Mouse (Mus musculus) lung, postnatal 36 days (tissue): ENCODE measurements at regions not wholly inside any gene's neighbourhood (a gene's known extent, or its start where the extent isn't known, plus 50 kb on each side); places are given as distances from the start of the nearest gene placed in this dataset.
"Not testable (repeated sequence)": the region's sequence is repeated elsewhere in the genome, so short reads cannot be mapped to it uniquely, and the experiment has no call there.

Source experiments
- DNase-seq: peaks from one replicate; pipeline ENCODE4 v3.0.0; 2022; ENCODE audit warnings: mixed read lengths

GRCm38 (mm10) chr9:23651300-23651699 is 428.4 kb downstream of the Bmper start:
- peak; percentile 18 for DNase-seq

DNA sequence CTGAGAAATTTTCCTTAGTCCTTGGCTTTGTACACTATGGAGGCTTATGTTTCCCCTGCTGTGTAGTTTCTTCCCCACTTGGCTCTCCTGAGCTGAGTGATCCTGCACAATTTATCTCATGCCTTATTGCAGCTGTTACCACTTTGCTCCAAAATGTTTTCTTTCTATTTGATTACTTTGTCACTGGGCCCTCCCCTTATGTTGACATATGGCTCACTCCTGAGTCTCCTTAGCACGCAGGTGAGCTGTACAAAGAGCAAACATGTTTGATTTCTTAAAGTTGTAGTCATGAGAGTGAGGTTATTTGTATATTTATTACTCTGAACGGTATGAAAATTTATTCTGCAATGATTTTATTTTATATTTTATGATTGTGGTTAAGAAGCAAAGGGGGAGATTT is 430.2 kb downstream of the Bmper start:
- DNase-seq, result peak; percentile 27

GRCm38 (mm10) chr9:23654777-23655176 is 431.9 kb downstream of the Bmper start:
- no peak for DNase-seq

DNA sequence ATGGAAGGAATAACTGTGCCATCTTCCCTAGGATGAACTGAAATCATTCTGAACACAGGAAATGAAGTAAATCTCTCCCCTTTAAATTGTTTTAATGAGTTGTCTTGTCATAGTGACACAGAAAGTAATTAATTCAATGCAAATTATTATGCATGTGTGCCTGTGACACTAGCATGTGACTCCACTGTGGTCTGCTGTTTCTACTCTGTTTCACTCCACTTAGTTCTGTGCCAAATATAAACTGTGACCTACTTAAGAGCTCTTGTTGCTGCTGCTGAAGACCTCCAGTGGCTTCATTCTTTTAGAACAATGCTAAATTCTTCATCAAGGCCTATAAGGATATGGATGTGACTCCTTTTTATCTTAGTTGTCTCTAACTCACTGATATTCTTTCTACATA is 431.8 kb upstream of the Npsr1 start:
- no peak for DNase-seq

DNA sequence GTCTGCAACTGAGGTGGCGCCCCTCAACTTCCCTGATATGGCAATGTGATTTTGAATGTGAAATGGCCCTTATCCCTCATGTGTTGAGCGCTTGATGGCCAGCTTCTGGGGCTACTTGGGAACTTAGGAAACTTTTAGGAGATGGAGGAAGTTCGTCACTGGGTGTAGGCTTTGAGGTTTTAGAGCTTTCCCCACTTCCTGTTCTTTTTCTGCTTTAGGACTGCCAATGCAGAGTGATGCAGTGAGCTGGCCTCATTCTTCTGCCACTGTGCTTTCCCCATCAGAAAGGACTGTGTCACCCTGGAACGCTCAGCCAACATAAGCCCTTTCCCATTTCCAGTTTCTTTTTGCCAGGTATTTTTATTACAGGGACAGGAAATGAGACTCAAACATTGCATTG is 428.6 kb upstream of the Npsr1 start:
- peak; percentile 25 for DNase-seq

- DNase-seq, result peak; percentile 28
Observed at GRCm38 (mm10) chr9:23670642-23671041, 427.2 kb upstream of the Npsr1 start.

- DNase-seq, result no peak
Observed at GRCm38 (mm10) chr9:23673347-23673860, 424.4 kb upstream of the Npsr1 start.

GRCm38 (mm10) chr9:23674833-23675232 is 423.0 kb upstream of the Npsr1 start:
- DNase-seq, result peak; percentile 15

GRCm38 (mm10) chr9:23689456-23689855 is 408.3 kb upstream of the Npsr1 start:
- DNase-seq, result no peak

DNA sequence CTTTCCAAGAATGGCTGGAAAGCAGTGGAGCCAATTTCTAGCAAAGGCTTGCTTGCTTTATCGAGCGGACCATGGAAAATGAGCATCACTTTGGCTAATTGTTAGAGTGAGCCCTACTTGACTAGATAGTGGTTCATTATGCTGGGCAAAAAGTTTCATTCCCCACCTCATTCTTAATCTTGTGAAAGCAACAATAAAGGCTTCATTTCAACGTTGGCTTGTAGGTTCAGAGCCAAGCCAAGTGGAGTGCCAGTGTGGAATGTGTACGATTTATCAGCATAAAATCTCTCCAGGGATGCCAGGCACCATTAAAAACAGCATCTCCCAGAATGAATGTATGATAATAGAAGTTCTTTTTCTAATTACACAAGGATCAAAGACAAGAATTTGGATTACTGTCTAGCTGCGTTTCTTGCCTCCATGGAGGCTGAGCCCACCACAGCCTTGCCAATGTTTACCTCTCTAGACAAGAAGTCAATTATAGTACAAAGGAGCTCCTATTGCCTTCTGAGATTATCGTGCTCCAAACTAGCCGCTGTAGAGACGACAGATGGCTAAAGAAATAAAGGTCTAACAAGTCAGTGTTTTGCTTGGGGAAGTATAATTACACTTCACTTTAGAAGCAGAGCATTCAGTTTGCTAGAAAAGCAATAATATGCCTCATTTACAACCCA is 404.9 kb upstream of the Npsr1 start:
- no peak for DNase-seq

DNA sequence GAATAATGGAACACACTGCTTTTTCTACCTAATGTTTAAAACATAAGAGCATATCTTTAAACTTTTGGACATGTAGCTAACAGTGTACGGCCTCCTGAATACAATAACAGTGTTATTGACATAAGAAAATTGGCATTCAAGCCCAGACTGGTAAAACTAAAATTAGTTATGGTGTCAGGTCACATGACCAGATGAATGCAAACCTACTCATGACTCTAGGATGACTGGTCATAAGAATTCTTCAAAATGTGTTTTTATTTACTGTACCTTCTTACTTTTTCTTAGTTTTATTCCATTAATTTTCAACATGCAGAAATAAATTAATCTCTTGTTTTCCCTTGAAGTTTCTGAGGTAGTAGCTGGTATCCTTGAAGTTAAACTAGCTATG is 404.4 kb upstream of the Npsr1 start:
- no peak for DNase-seq

GRCm38 (mm10) chr9:23694481-23694880 is 403.3 kb upstream of the Npsr1 start:
- no peak for DNase-seq

DNA sequence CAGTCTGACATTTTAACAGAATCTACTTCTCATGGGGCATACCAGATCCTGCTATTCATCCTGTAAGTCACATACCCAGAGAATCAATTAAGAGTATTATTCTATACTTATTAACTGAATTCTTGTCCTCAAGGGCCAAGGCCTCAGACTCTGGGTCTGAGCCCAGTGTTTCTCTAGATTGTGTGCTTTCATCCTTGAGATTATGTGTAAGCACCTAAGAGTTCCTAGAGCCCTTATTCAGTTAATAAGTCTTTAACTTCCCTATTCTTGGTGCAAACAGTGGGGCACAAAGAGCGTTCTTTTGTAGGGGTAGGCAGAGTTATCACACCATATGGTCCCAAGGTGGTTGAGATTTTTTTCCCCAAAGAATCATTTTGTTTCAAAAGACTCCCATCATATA is 397.2 kb upstream of the Npsr1 start:
- DNase-seq, result peak; percentile 22

- DNase-seq, result not testable (repeated sequence)
Observed at GRCm38 (mm10) chr9:23717584-23717983, 380.2 kb upstream of the Npsr1 start.

DNA sequence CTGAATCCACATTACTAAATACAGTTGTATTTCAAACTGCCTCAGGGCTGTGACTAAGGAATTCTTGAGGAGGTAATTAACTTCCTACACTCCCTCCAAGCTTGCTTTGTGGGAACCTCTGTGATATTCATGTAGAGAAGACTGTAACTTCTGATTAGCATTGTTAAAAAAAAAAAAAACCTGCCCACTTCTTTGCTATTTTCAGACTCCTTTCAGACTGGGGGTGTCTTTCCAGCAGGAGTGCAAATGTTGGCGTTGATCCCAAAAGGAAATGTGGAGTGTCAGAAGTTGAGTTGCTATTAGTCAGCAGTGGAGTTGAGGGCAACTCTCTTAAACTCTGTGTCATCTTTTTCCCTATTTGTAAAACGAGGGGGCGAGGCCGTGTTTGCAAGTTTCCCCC is 369.0 kb upstream of the Npsr1 start:
- DNase-seq, result no peak

GRCm38 (mm10) chr9:23752478-23752877 is 345.3 kb upstream of the Npsr1 start:
- no peak for DNase-seq

- DNase-seq, result no peak
Observed at GRCm38 (mm10) chr9:23786660-23787059, 311.1 kb upstream of the Npsr1 start.
